Mouse (Mus musculus) frontal cortex, postnatal 36 days (tissue): ENCODE results near the gene Elmo2.
A peak's percentile ranks its signal among the peaks of the same experiment; 100 is the strongest.

Source experiments
- DNase-seq, 2 experiments: peaks; one replicate each; pipeline ENCODE4 v3.0.0; 2022; ENCODE audit warnings: low spot score in 2 of 2

The Elmo2 gene

DNA sequence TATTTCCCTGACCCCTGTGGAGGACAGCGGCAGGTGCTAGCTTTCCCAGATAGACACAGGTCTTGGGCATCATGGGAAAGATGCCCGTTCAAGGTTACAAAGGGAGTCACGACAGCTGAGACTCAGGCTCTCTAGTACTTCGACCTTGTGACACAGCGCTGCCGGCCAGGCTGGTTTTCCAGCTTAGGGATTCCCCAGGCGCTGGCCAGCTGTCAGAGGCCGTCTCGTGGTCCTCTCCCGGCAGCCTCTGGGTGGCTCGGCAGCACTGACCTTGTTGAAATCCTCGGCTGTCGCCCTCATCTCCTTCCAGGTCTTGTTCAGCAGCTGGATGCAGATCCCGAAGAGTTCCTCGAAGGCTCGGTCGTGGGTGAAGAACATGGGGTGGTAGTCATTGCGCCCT is 29.7 kb downstream of the Elmo2 start:
- no peak for DNase-seq

DNA sequence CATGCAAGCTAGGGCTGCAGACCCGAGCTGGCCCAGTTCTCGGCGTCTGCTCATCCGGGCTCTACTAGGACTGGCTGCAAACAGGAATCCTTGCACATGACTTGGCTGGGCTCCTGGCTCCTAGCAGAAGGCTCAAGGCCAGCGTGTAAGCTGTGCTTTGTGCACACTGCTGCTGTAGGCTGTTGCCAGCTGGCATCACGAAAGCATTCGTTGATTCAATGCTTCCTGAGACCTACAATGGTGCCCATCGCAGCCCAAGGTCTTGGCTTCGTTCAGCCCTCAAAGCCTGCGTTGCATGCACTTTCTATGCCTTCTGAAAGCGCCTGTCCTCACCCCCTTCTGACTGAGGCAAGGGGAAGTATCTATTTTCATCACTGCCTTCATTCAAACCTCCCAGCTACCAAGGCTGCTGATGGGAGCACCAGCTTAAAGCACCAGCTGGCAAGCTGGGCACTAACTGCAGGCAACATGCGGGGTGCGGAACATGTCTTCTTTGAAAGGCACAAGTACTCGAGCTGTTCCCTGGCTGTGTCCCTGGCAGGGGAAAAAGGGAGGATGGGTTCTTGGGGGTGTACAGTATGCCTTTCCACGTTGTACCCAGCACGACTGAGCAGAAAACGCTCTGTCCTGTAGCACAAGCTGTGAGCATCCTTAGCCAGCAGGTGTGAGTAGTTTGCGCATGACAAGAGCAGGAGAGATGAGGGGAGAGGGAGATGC is 37.8 kb downstream of the Elmo2 start:
- peak; percentile 83 to 95 for DNase-seq

DNA sequence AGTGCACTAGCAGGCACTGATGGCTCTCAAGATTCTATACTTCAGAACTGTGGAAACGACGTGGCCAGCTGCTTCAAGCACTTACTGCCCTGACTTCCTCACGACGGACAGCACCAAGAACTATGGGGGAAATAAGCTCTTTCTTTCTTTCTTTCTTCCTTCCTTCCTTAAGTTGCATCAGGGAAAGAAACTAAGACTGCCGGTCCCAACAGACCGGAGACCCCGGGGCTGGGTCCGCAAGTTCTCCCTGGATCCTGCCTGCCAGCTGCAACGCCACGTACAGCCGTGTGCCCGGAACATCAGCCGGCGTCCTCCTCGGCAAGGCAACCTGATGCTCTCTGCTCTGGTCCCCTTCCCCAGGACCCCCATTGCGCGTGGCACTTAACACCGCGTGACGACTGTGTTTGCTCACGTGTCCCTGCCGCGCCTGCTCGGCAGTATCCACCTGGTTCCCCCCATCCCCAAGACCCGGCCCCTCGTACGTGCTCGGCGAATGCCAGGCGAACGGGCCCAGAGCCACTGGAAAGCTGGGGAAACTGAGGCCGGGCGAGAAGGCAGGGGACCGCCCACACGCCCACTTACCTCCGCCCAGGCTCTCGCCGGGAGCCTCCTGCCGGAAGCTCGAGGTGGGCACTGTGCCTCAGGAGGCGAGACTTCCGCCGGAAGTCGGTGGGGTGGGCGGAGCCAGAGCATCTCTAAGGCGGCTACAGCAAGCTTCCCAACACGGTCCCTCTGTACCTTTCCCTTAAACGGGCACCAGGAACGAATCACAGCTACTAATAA is 38.9 kb downstream of the Elmo2 start, which contains the start of gene Slc35c2:
TSS of gene Slc35c2 (minus strand) at position 668 of the 783 bp plus-strand sequence.
- DNase-seq: peak; percentile 95

DNA sequence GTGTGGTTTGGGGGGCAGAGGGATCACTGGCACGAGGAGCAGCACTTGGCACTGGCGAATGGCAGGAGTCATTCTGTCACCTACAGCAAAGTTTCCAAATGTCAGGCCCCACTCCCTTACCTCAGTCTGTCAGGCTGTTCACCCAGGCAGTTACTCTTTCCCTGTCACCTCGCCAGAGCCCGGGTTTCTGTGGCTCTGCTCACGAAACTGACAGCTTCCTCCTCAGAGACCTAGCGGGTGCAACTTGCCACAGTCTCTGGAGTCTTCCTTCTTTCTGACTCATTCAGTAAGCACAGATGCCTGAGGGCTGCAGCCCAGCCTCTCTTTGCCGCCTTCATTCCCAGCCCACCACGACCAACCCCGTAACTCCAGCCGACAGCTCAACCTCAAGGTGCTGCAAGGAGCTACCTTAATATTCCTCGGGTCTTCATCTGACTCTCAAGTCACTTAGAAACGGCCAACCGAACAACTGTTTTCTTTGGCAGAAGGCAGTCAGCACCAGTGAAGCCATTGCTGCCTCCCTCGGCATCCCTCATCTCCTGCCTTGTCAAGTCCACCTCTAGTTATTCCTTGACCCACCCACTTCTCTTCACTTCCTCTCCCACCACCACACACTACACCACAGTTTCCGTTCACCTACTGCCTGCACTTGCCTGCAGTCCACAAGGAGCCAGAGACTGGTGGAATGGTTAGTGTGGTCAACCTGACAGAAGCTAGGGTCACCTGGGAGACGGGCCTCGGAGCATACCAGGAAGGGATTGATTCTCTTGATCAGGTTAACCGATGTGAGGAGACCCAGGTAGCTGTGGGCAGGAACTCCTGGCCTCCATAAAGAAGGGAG is 39.7 kb downstream of the Elmo2 start:
- DNase-seq: peak; percentile 59 to 60

DNA sequence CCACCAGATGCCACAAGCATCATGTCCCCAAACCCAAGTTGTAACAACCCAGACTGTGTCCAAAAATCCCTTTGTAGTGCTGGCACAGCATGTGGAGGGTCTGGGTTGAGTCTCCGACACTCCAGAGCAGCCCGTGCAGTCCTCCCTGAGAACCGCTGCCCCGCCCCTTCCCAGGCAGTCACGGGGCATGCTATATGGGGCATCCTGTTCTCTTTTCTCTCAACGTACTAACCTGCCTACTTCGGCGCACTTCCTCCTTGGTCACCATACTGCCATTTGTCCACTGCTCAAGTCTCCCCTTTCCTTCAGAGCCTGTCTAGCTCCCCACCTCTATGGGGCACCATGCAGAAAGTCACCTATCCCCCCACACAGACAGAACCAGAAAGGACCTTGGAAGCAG is 40.7 kb downstream of the Elmo2 start:
- DNase-seq: no peak

DNA sequence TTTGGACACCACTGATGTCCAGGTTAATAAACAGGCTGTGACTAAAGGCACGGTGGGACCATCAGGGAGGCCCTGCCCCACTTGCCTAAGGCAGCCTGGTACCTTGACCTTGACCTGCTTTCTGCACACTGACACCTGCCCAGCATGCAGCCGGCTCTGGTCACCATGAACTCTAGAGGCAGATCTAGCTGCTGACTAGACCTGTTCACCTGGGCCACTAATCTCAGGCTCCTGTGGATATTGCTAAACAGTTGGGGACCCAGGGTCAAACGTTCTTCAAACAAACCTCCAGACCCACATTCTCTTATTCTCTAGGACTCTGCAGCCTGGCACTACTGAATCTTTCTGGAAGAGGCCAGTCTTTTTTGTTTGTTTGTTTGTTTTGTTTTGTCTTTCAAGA is 41.2 kb downstream of the Elmo2 start:
- DNase-seq: no peak

DNA sequence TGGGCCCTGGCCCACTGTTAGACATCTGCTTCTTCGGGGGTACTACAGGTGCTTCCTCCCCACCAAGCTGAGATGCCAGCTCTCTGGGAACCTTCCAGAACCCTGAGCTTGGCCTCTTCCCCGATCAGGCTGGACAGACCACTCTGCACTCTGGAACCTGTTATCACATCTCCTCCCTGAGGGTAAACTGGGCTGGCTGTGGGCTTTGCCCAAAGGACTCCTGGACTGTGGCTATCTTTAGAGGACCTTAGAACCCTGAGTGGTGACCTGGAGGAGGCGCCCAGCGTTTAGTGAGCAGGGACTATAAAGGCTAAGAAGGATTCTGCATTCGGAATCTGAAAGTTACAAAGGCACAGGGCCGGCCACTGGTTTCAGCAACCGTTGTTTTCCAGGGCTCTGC is 41.9 kb downstream of the Elmo2 start:
- no peak for DNase-seq

DNA sequence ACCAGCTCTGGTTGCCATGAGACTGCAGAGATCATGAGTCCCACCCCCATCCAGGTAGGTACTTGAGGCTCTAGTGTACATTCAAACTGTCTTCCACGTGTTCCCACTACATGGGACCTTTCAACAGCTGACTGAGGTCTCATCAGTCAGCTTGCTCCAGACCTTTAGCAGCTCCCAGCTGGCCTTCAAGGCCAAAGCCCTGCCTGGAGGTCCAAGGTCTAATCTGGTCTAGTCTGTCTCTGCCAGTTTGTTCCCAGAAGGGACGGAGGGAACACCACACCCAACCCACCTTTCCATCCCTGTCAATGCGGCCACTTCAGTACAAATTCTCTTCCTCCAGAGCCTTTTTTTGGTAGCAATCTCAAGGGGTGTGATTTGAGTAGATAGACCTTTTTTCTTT is 42.6 kb downstream of the Elmo2 start:
- DNase-seq: no peak

DNA sequence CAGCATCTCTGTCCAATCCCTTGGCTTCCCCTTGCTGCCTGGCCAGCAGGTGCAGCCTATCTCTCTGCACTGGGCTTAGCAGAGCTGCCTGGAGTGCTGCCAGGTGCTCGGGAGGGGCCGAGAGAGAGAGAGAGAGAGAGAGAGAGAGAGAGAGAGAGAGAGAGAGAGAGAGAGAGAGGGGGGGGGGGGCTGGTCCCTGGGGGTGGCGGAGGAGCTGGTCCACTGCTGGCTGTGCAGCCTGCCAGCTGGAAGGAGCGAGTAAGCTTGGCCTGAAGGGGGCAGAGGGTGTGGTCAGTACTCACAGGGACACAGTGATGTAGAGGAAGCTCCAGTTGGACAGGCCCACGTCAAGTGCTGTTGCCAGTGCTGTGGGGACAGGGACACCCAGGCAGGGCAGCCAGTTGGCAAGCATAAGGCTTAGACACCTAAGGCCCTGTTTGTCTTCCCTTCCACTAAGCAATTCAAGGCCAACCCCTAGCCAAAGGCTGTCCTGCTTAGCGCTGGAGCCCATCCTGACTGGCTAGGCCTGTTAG is 44.4 kb downstream of the Elmo2 start:
- no peak for DNase-seq

DNA sequence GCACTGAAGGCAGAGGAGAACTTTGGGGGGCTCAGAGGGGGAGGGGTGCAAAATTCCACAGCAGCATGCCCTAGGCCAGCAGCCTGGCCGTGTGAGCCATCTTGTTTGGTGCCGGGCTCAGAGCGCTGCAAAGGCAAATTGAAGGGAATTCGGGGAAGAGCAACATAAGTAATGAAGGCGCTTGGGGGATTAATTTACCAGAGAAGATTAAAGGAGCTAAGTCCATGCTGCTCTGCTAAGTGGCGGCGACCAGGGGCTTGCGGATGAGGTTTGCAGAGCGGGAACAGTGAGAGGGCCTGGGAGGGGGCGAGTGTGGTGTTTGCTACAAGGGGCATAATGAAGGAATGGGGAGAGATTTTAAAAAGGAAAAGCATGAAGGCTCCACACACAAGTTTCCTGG is 46.9 kb downstream of the Elmo2 start:
- DNase-seq: no peak

DNA sequence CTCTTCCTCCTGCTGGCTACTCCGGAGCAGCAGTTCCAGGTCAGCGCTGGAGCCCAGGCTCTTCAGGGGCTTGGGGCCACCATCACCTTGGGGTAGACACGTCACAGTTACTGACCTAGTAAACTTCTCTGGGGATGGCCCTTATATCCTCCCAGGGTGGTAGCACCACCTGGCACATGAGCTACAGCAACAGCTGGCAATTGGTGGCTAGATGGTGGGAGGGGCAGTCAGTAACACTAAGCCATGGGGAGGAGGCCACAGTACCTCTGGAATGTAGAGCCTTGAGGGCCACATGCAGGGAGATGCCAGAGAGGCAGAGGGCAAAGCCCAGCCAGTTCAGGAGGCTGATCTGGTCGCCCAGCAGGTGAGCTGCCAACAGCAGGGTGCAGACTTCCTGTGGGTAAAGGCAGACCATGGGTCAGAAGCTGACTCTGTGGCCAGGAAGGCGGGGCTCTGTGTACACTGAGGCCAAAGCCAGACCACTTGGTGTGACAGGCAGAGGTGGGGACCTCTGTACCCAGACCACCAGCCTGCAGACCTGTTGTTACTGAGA is 49.0 kb downstream of the Elmo2 start:
- DNase-seq: no peak

DNA sequence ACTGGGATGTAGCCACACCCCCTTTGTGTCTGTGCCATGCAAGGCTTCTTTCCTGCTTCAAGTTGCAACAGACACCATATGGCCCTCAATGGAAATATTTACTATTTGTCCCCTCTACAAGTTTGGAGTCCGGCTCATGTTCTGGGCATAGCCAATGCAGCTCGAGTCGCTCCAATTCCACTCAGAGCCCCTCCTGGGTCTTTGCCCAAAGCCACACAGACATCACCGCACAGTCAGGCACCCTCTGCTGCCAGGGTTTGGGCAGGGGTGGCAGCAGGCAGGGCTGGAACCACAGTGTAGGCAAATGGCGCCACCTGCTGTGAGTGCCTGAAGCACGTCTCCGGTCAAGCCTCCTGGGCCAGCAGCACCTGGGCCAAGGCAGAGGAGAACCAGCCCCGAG is 50.5 kb downstream of the Elmo2 start:
- DNase-seq: peak; percentile 80 to 86

DNA sequence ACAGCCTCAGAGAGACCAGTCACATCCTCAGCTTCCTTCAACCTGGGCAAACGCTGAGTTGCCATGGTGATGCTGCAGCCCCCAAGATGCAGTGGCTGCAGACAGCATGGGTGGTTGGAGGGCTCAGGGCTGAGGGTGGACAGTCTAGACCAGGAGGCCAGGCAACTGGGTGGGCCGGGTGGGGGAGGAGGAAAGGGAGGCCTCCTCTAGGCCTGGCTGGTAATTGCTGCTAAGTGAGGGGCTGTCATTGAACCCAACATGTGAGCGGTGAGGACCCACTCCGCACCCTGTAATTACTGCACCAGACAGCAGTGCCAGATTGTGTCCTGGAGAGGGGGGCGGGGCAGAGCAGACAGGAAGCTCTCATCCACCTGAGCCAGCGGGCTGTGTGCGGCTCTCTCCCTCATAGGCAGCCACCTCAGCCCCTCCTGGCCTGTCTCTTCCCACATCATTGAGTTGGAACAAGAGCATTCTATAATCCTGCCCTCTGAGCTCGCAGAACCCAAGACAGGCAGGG is 51.1 kb downstream of the Elmo2 start:
- no peak for DNase-seq

DNA sequence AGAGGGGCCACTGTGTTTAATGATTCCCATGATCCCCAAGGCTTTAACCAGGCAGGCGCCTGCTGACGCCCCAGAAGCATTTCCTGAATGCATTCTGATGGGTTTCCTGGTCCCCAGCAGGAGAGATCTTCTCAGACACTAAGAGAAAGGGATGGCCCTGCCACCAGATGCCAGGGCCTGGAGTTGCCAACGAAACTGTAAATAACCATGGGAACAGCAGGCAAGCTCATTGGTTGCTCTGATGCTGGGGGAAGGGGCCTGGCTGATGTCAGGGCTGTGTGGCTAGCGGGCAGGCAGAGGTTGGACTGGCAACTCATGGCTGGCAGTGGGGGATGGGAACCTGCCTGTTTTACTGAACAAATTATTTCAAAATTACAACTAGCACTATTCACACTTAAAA is 52.7 kb downstream of the Elmo2 start:
- no peak for DNase-seq

DNA sequence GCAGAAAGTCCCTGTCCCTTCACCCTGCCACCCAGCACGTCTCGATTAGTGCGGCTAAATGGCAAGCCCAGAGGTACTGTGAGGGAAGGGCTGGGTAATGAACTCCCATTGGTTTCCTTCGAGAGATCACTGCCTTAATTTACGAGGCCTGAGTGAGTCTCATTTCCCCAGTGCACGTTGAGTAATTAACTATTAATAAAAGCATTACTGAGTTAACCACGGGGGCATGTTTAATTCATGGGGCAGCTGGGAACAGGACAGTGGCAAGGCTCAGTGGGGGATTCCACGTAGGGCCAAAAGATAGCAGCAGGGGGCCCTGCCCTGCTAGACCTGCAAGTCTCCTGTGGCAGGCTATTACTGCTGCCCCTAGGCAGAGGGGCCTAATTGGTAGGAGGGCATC is 55.0 kb downstream of the Elmo2 start:
- no peak for DNase-seq

DNA sequence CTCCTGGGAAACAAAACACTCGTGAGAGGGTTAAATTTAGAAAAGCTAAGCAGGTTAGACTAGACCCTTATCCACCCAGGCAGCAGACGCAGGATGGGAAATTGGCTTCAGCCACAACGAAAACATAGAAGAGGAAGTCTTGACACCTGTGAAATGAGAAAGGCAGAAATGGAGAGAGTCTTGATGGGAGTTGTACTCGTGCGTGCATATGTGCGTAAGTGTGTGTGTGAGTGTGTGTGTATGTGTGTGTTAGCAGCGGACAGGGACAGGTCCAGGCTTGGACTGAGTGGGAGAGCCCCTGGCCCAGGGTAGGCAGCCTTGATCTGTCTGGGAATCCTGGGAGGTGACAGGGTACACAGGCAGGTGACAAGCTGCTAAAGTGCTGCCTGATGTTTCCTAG is 55.4 kb downstream of the Elmo2 start:
- DNase-seq: no peak

DNA sequence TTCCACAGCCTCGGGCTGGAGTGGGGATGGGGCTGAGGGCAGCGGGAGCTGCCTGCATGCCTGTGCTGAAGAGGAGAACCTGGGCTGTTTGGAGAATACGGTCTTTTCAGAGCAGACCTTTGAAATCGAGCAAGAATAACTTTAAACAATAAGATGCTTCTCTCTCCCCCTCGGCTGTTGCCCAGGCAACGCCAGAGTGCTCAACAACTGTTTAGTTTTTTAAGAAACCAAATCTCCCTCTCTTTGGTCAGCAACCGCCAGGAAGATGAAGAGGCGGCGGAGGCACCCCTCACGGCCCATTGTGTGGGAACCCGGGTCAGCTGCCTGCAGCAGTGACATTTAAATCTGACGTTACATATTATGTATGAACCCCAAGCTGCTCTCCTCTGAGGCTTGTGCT is 59.5 kb downstream of the Elmo2 start:
- DNase-seq: peak in 1 of 2 experiments; percentile 41

DNA sequence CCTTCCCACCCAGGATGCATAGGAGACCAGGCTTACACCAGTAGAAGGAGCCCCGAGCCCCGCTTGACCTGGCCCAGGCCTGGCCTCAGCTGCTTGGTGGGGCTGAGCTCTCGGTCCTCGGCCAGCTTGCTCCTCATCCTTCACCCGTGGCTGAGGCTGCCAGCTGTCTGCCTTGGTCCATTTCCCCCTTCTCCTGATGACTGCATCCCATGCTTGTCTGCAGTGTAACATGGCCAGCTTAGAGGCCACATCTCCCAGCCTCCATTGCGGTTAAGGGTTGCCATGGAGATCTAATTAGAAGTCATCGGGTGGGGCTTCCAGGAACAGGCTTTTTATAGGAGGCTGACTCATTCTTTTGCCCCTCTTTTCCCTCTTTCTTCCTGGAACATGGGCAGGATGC is 62.4 kb downstream of the Elmo2 start:
- no peak for DNase-seq

DNA sequence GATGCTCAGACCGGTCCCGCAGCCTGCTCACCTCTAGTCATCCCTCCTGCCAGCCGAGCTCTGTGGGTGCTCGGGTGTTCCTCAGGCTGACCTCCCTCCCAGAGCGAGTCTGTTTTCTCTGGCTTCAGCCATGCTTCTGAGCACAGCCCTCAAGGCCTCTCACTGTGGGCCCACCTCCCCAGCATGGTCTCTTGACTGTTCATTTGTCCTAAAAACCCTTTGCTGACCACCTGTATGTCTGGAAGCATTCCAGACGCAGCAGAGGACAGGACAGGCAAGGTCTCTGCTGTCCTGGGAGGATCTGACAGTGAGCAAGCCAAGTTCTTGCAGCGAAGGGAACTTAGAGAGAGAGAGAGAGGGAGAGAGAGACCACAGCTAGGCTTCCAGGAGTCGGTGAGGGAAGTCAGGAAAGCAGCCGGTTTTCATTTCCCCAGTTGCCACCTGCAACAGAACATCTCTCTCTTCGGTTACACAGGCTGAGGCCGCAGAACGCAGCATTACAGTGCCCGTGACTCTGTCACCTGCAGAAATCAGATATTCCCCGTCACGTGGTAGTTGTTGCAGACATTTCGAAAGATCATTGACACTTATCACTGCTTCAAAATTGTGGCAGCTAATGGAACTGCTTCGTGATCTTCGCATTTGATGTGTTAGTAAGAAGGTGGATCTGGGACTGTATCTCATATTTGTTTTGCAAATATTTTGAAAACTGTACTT is 63.8 kb downstream of the Elmo2 start:
- no peak for DNase-seq

DNA sequence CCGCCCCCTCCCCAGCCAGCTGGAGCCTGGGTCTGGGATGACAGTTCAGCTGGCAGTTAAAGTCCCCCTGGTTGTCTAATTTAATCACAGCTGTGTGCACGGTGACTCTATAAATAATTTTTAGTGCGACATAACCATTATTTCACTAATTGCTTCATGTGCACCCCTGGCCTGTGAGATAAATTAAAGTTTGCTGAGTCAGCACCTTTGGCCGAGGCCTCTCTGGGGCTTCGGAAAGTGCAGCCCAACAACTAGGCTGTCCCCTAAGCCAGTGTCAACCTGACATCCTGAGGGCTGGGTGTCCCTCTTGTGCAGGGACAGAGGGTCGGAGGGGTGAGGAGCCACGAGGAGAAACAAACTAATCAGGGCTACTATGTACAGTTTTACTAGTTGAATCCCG is 66.4 kb downstream of the Elmo2 start:
- DNase-seq: no peak

DNA sequence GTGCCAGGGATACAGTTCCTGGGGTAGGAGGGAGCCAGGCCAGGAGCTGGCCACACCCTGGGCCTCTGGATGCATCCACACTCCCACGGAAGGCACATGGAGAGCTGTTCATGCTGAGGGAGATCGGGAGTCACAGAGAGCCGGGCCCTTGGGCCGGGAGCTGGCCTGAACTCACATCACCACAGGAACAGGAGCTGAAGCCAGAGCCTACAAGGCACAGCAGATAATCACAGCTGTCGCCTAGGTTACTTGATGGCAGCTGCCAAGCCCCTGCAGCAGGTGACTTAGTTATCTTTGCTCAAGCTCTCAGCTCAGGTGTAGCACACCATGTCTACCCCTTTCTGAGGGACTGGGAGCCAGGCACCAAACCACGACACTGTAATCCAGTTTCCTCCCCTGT is 68.0 kb downstream of the Elmo2 start:
- DNase-seq: no peak
